Mouse (Mus musculus): ENCODE data around the gene Sertad2. TPM values are rescaled to one million over a fixed set of nuclear protein-coding genes. Genes with fewer than 3 reads are reported as not detected.

The Sertad2 gene
- polyA plus RNA-seq, 1 experiment from 2014 or later = 50.9 TPM

GRCm38 (mm10) chr11:20552059-20552458 lies 9.0 kb downstream of the Sertad2 start:
- no peak overlapping the region for H3K4me2 ChIP-seq (replicated peaks)
- peaks cover 22% of the 10 kb centered on the region for H3K4me1 ChIP-seq
- no peak overlapping the region for H3K4me3 ChIP-seq
- ATAC-seq (ENCODE audit: low FRiP score, low read depth) = no peak
- H3K27ac ChIP-seq = no peak overlapping the region
- no peaks in the 10 kb centered on the region for H3K27me3 ChIP-seq
- no peaks in the 10 kb centered on the region for H3K9me3 ChIP-seq
- 89% methylated on average over 2 of the region's 2 CpGs for WGBS
- H3K36me3 ChIP-seq = no peaks in the 10 kb centered on the region
- no peak overlapping the region for H3K9ac ChIP-seq

- no peaks in the 10 kb centered on the region for H3K9me3 ChIP-seq
- peaks cover 20% of the 10 kb centered on the region for H3K4me1 ChIP-seq
- WGBS = 73% methylated on average over 8 of the region's 8 CpGs
- H3K9ac ChIP-seq = no peak overlapping the region
- no peak for ATAC-seq (ENCODE audit: low FRiP score, low read depth)
- no peaks in the 10 kb centered on the region for H3K27me3 ChIP-seq
- H3K36me3 ChIP-seq = no peaks in the 10 kb centered on the region
- H3K4me3 ChIP-seq = no peak overlapping the region
- H3K27ac ChIP-seq = no peak overlapping the region
- H3K4me2 ChIP-seq (replicated peaks) = no peak overlapping the region
Observed at GRCm38 (mm10) chr11:20552758-20553673, 10.0 kb downstream of the Sertad2 start.

- Histone ChIP-seq H3K9ac (no peak overlapping the region), H3K4me1 (peaks cover 45% of the 10 kb centered on the region), H3K9me3 (no peaks in the 10 kb centered on the region), H3K27me3 (no peaks in the 10 kb centered on the region), H3K4me2 (replicated peaks) (no peak overlapping the region), H3K4me3 (no peak overlapping the region), H3K27ac (no peak overlapping the region), H3K36me3 (no peaks in the 10 kb centered on the region)
- 65% methylated on average over 2 of the region's 3 CpGs for WGBS
- ATAC-seq (ENCODE audit: low FRiP score, low read depth) = 0 out of 2 replicates have a peak, but pooled peaks have one; percentile 35
Observed at GRCm38 (mm10) chr11:20555651-20556050, 12.6 kb downstream of the Sertad2 start.

- no peaks in the 10 kb centered on the region for H3K36me3 ChIP-seq
- H3K27ac ChIP-seq = no peak overlapping the region
- no peaks in the 10 kb centered on the region for H3K27me3 ChIP-seq
- no peak overlapping the region for H3K4me2 ChIP-seq (replicated peaks)
- ATAC-seq (ENCODE audit: low FRiP score, low read depth) = no peak
- no peaks in the 10 kb centered on the region for H3K9me3 ChIP-seq
- 77% methylated on average over 7 of the region's 7 CpGs for WGBS
- no peak overlapping the region for H3K4me3 ChIP-seq
- H3K9ac ChIP-seq = no peak overlapping the region
- H3K4me1 ChIP-seq = peaks cover 49% of the 10 kb centered on the region
Observed at GRCm38 (mm10) chr11:20556163-20556911, 13.3 kb downstream of the Sertad2 start.

- WGBS = 30% methylated on average over 11 of the region's 11 CpGs
- no peak overlapping the region; the same call in 1 of the 2 replicates for H3K27ac ChIP-seq
- no peak overlapping the region for H3K9ac ChIP-seq
- no peaks in the 10 kb centered on the region; the same call in 1 of the 2 replicates for H3K9me3 ChIP-seq
- H3K36me3 ChIP-seq = peaks cover 5% of the 10 kb centered on the region; the same call in 1 of the 2 replicates
- no peak for ATAC-seq (ENCODE audit: low FRiP score, low read depth)
- H3K4me2 ChIP-seq (replicated peaks) = peak overlapping the region; percentile 23
- H3K4me1 ChIP-seq = peaks cover 45% of the 10 kb centered on the region
- H3K27me3 ChIP-seq = no peaks in the 10 kb centered on the region
- no peak overlapping the region for H3K4me3 ChIP-seq
Observed at GRCm38 (mm10) chr11:20559236-20559950, 16.3 kb downstream of the Sertad2 start.

GRCm38 (mm10) chr11:20559951-20560642 lies 17.0 kb downstream of the Sertad2 start:
- peaks cover 43% of the 10 kb centered on the region for H3K4me1 ChIP-seq
- no peak overlapping the region for H3K9ac ChIP-seq
- no peaks in the 10 kb centered on the region; the same call in 1 of the 2 replicates for H3K9me3 ChIP-seq
- no peak for ATAC-seq (ENCODE audit: low FRiP score, low read depth)
- H3K27me3 ChIP-seq = no peaks in the 10 kb centered on the region
- peaks cover 5% of the 10 kb centered on the region; the same call in 1 of the 2 replicates for H3K36me3 ChIP-seq
- H3K27ac ChIP-seq = no peak overlapping the region
- 45% methylated on average over 10 of the region's 10 CpGs for WGBS
- H3K4me2 ChIP-seq (replicated peaks) = no peak overlapping the region
- no peak overlapping the region for H3K4me3 ChIP-seq

- Histone ChIP-seq H3K4me2 (replicated peaks) (peak overlapping the region; percentile 58), H3K27me3 (no peaks in the 10 kb centered on the region), H3K9me3 (no peaks in the 10 kb centered on the region; the same call in 1 of the 2 replicates), H3K4me3 (peak overlapping the region; percentile 31), H3K27ac (no peak overlapping the region), H3K4me1 (peaks cover 34% of the 10 kb centered on the region), H3K9ac (no peak overlapping the region; the same call in 1 of the 2 replicates), H3K36me3 (peaks cover 5% of the 10 kb centered on the region; the same call in 1 of the 2 replicates)
- peak; percentile 94 for ATAC-seq (ENCODE audit: low FRiP score, low read depth)
- 11% methylated on average over 13 of the region's 13 CpGs for WGBS
Observed at GRCm38 (mm10) chr11:20561323-20562002, 18.4 kb downstream of the Sertad2 start.

GRCm38 (mm10) chr11:20565057-20565456 lies 22.0 kb downstream of the Sertad2 start:
- Histone ChIP-seq H3K9ac (no peak overlapping the region), H3K4me3 (no peak overlapping the region), H3K27ac (no peak overlapping the region), H3K36me3 (peaks cover 5% of the 10 kb centered on the region; the same call in 1 of the 2 replicates), H3K4me1 (peaks cover 22% of the 10 kb centered on the region), H3K9me3 (no peaks in the 10 kb centered on the region; the same call in 1 of the 2 replicates), H3K4me2 (replicated peaks) (no peak overlapping the region), H3K27me3 (no peaks in the 10 kb centered on the region)
- WGBS = 95% methylated on average over 4 of the region's 4 CpGs
- ATAC-seq (ENCODE audit: low FRiP score, low read depth) = no peak

- Histone ChIP-seq H3K27me3 (no peaks in the 10 kb centered on the region), H3K9ac (no peak overlapping the region), H3K4me1 (peaks cover 27% of the 10 kb centered on the region), H3K9me3 (no peaks in the 10 kb centered on the region), H3K36me3 (no peaks in the 10 kb centered on the region), H3K4me3 (no peak overlapping the region), H3K27ac (no peak overlapping the region), H3K4me2 (replicated peaks) (no peak overlapping the region)
- ATAC-seq (ENCODE audit: low FRiP score, low read depth) = no peak
- 68% methylated on average over 5 of the region's 5 CpGs for WGBS
Observed at GRCm38 (mm10) chr11:20571702-20572413, 28.8 kb downstream of the Sertad2 start.

GRCm38 (mm10) chr11:20576046-20576635 lies 33.1 kb downstream of the Sertad2 start:
- peak; percentile 93 for ATAC-seq (ENCODE audit: low FRiP score, low read depth)
- Histone ChIP-seq H3K9me3 (no peaks in the 10 kb centered on the region), H3K4me1 (peaks cover 28% of the 10 kb centered on the region), H3K4me2 (replicated peaks) (peak overlapping the region; percentile 21; the same call in 1 of the 2 replicates), H3K4me3 (no peak overlapping the region), H3K9ac (no peak overlapping the region), H3K36me3 (no peaks in the 10 kb centered on the region), H3K27me3 (no peaks in the 10 kb centered on the region), H3K27ac (peak overlapping the region; percentile 75)
- 14% methylated on average over 8 of the region's 8 CpGs for WGBS
